Mouse (Mus musculus) neural tube, embryonic 13.5 days (tissue): ENCODE data around the gene Katna1. TPM values are rescaled to one million over a fixed set of nuclear protein-coding genes. Genes with fewer than 3 reads are reported as not detected.

Experiments
- ATAC-seq: fragments of 200-750 bp; cut with Nextera tagmentation; 2 replicates; pipeline ENCODE4 v1.8.0; 2017; ENCODE audit warnings: low read depth, mild to moderate bottlenecking, moderate TSS enrichment, moderate library complexity
- H3K27ac ChIP-seq: fragments of 300-500 bp; sonication (generic); replicated peaks from 2 replicates; pipeline ENCODE4 v1.5.1; 2015; ENCODE audit warnings: moderate library complexity, mild to moderate bottlenecking, inconsistent platforms
- H3K27me3 ChIP-seq: fragments of 300-500 bp; sonication (generic); 2 replicates; pipeline ENCODE4 v1.6.1; 2015; ENCODE audit warnings: mild to moderate bottlenecking, inconsistent platforms
- H3K36me3 ChIP-seq: fragments of 300-500 bp; sonication (generic); 2 replicates; pipeline ENCODE4 v1.6.1; 2015; ENCODE audit warnings: mild to moderate bottlenecking, inconsistent platforms
- H3K4me1 ChIP-seq: fragments of 300-500 bp; sonication (generic); replicated peaks from 2 replicates; pipeline ENCODE4 v1.6.1; 2015; ENCODE audit warnings: inconsistent platforms
- H3K4me2 ChIP-seq: fragments of 300-500 bp; sonication (generic); 2 replicates; pipeline ENCODE4 v1.6.1; 2015; ENCODE audit warnings: inconsistent platforms, mild to moderate bottlenecking, moderate library complexity
- H3K4me3 ChIP-seq: fragments of 300-500 bp; sonication (generic); 2 replicates; pipeline ENCODE4 v1.5.1; 2015; ENCODE audit warnings: mild to moderate bottlenecking, inconsistent platforms
- H3K9ac ChIP-seq: fragments of 300-500 bp; sonication (generic); 2 replicates; pipeline ENCODE4 v1.6.1; 2015; ENCODE audit warnings: moderate library complexity, mild to moderate bottlenecking, inconsistent platforms
- H3K9me3 ChIP-seq: fragments of 300-500 bp; sonication (generic); 2 replicates; pipeline ENCODE4 v1.6.1; 2016; ENCODE audit warnings: inconsistent platforms
- WGBS: fragments of 180-500 bp; shearing (Covaris S2); methylation state at CpG from one replicate; pipeline ENCODE4 v1.1.7; 2015; 5-methylcytosine and 5-hydroxymethylcytosine counted together
- polyA plus RNA-seq: library from polyadenylated mRNA; unstranded; fragments of >200 nt; fragmentation: Nextera tagmentation; extraction: Ambion mirVana; gene quantifications from 2 replicates; pipeline ENCODE4 v1.2.1, GENCODE M21; 2015

The Katna1 gene
- polyA plus RNA-seq, result 36.8 and 43.7 TPM in 2 replicates

GRCm38 (mm10) chr10:7725751-7726500 is at the start of gene Katna1:
TSS of gene Katna1 (plus strand) at chr10:7726000.
- peak within 1 kb of the TSS; percentile 77 for H3K27ac ChIP-seq
- H3K9ac ChIP-seq, result peak within 1 kb of the TSS; percentile 78
- H3K36me3 ChIP-seq, result no peaks in the 10 kb centered on the region
- H3K4me1 ChIP-seq, result peaks cover 31% of the 10 kb centered on the region
- WGBS, result under 1% methylated on average over 49 of the region's 49 CpGs
- H3K4me3 ChIP-seq, result peak within 1 kb of the TSS; percentile 75
- H3K9me3 ChIP-seq, result no peaks in the 10 kb centered on the region
- H3K27me3 ChIP-seq, result no peaks in the 10 kb centered on the region
- ATAC-seq, result peak; percentile 99
- peak within 1 kb of the TSS; percentile 96 for H3K4me2 ChIP-seq

DNA sequence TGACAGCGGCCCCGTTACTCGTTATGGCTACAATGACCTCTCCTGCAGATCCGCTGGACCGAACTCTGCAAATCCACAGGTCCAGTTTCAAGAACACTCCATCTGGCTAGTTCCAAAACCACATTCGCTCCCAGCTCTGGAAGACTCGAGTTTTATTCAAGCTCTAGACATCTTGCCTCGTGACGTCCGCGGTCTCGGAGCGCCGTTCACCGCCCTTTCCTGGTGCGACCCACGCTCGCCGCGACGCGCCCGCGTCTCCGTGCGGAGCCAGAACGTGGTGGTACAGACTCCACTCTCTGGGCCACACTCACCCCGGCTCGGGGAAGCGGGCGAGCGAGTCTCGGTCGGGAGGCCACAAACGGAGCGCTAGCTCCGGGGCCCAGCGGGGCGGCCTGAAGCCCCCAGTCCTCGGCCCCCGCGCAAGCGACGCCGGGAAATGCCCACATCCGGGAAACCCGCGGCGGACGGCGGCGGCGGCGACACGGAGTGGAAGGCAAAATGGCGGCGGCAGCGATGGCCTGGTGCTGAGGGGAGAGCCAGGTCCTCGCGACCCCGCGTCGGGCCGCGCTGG is 45.0 kb upstream of the Katna1 start, which contains the start of the genes Pcmt1 and Lats1:
Gene Pcmt1 (minus strand): TSS at position 406 of the 571 bp plus-strand sequence.
Gene Lats1 (plus strand): TSS at position 484 of the 571 bp plus-strand sequence.
- H3K9ac ChIP-seq, result peak within 1 kb of the TSS; percentile 98
- WGBS, result under 1% methylated on average over 56 of the region's 65 CpGs
- peak; percentile 90 for ATAC-seq
- H3K27me3 ChIP-seq, result no peaks in the 10 kb centered on the region
- H3K27ac ChIP-seq, result peak within 1 kb of the TSS; percentile 95
- peaks cover 52% of the 10 kb centered on the region for H3K4me1 ChIP-seq
- H3K9me3 ChIP-seq, result no peaks in the 10 kb centered on the region
- H3K4me2 ChIP-seq, result peak within 1 kb of the TSS; percentile 83
- peak within 1 kb of the TSS; percentile 91 for H3K4me3 ChIP-seq
- peaks cover 35% of the 10 kb centered on the region for H3K36me3 ChIP-seq

DNA sequence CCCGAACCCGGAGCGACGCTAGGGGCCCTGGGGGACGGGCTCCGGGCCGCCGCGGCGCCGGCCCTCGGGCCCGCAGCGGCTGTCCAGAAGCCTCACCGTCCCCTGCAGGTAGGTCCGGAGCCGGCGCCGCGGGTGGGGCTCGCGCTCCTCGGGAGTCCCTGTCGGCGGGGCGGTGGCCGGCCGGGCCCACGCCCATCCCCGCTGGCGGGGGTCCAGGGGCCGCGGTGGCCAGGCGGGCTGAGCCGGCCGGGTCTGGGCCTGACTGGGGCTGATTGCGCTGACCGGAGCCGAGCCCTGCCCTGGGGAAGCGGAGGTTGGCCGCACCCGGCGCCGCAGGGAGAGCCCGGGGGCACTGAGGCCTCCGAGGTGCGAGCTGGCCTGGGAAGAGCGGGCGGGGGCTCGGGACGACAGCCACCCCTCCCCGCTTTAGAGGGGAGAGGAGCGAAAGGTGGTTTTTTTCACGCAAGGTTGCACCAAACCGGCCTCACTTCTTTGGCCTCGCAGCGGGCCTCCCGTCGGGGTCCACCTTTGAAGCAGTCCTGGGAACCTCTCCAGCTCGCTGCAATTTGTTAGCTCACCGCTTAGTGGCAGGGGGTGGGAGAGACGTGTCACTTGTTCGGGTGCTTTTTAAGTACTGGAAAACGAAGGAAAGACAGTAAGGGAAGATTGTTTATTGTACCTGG is 44.3 kb upstream of the Katna1 start:
- Histone ChIP-seq H3K27ac (peak overlapping the region; percentile 95), H3K27me3 (no peaks in the 10 kb centered on the region), H3K4me1 (peaks cover 52% of the 10 kb centered on the region), H3K9ac (peak overlapping the region; percentile 98), H3K4me2 (peak overlapping the region; percentile 83), H3K36me3 (peaks cover 29% of the 10 kb centered on the region), H3K4me3 (peak overlapping the region; percentile 91), H3K9me3 (no peaks in the 10 kb centered on the region)
- WGBS, result under 1% methylated on average over 51 of the region's 64 CpGs
- peak; percentile 87 for ATAC-seq

GRCm38 (mm10) chr10:7682249-7682648 is 43.6 kb upstream of the Katna1 start:
- Histone ChIP-seq H3K9me3 (no peaks in the 10 kb centered on the region), H3K4me1 (peaks cover 52% of the 10 kb centered on the region), H3K4me3 (peak overlapping the region; percentile 91), H3K36me3 (peaks cover 21% of the 10 kb centered on the region), H3K27me3 (no peaks in the 10 kb centered on the region), H3K4me2 (peak overlapping the region; percentile 83), H3K27ac (no peak overlapping the region), H3K9ac (peak overlapping the region; percentile 98)
- no peak for ATAC-seq
- WGBS, result 69% methylated on average over 3 of the region's 3 CpGs

- Histone ChIP-seq H3K27ac (no peak overlapping the region), H3K4me1 (peaks cover 27% of the 10 kb centered on the region), H3K9me3 (no peaks in the 10 kb centered on the region), H3K4me2 (no peak overlapping the region), H3K9ac (no peak overlapping the region), H3K36me3 (peaks cover 8% of the 10 kb centered on the region), H3K27me3 (no peaks in the 10 kb centered on the region), H3K4me3 (no peak overlapping the region)
- no peak for ATAC-seq
- WGBS, result 94% methylated on average over 6 of the region's 6 CpGs
Measured at GRCm38 (mm10) chr10:7686902-7687301, 38.9 kb upstream of the Katna1 start.

DNA sequence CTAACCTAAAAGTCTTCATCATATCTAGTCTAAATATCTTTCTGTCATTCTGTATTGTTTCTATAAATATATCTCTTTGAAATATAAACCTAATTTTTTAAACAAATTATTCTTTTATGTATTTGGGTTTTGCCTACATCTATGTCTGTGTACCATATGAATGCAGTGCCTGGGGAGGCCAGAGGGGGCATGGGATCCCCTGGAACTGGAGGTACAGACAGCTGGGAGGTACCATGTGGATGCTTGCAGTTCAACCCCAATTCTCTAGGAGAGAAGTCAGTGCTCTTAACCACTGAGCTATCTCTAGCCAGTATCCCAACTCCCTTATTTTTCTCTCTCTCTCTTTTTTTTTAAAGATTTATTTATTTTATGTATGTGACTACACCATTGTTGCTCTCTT is 30.5 kb upstream of the Katna1 start:
- no peaks in the 10 kb centered on the region for H3K27me3 ChIP-seq
- H3K36me3 ChIP-seq, result peaks cover 81% of the 10 kb centered on the region
- H3K4me2 ChIP-seq, result no peak overlapping the region

DNA sequence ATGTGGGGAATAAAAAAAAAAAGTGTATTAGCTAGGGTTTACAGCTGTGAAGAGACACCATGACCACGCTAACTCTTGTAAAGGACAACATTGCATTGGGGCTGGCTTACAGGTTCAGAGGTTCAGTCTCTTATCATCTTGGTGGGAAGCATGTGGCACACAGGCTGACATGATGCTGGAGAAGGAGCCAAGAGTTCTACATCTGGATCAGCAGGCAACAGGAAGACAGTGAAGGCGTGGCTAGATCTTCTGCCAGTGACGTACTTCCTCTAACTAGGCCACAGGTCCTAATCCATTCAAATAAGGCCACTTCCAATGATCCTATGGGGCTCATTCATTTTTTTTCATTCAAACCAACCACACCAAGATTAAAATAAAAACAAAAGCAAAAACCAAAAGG is 25.7 kb upstream of the Katna1 start:
- Histone ChIP-seq H3K4me2 (no peak overlapping the region), H3K36me3 (peaks cover 92% of the 10 kb centered on the region), H3K9ac (no peak overlapping the region), H3K27ac (no peak overlapping the region), H3K27me3 (no peaks in the 10 kb centered on the region), H3K9me3 (no peaks in the 10 kb centered on the region), H3K4me1 (no peaks in the 10 kb centered on the region), H3K4me3 (no peak overlapping the region)
- no peak for ATAC-seq
- WGBS, result 91% methylated on average over 3 of the region's 3 CpGs

More for the DNA sequence above, 30.5 kb upstream of the Katna1 start:
- H3K4me1 ChIP-seq, result no peaks in the 10 kb centered on the region
- no peak for ATAC-seq
- no peak overlapping the region for H3K9ac ChIP-seq
- no peak overlapping the region for H3K4me3 ChIP-seq
- no peak overlapping the region for H3K27ac ChIP-seq
- H3K9me3 ChIP-seq, result no peaks in the 10 kb centered on the region

- H3K4me2 ChIP-seq, result no peak overlapping the region
- no peak overlapping the region for H3K9ac ChIP-seq
- no peaks in the 10 kb centered on the region for H3K9me3 ChIP-seq
- H3K4me3 ChIP-seq, result no peak overlapping the region
- peaks cover 90% of the 10 kb centered on the region for H3K36me3 ChIP-seq
- no peak overlapping the region for H3K27ac ChIP-seq
- H3K4me1 ChIP-seq, result no peaks in the 10 kb centered on the region
- no peaks in the 10 kb centered on the region for H3K27me3 ChIP-seq
- WGBS, result 96% methylated on average over 6 of the region's 6 CpGs
- no peak for ATAC-seq
Measured at GRCm38 (mm10) chr10:7702586-7702985, 23.2 kb upstream of the Katna1 start.

DNA sequence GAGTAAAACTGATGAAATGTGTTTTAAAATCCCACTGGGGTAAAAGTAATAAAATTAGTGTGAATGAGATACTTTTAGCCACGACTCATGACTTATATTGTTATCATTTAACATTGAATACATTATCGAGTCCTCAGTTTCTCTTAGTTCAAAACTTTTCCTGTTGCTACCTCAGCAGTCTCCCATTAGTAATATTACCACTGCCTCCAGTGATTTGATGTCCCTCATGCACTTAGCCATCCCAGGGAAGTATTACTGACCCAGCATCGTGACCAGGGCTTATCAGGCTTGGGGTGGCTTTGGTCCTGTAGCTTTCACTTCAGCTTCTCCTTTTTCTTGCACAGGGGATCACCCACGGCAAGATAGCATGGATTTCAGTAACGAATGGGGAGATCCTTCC is 15.7 kb upstream of the Katna1 start:
- no peaks in the 10 kb centered on the region for H3K4me1 ChIP-seq
- H3K4me2 ChIP-seq, result no peak overlapping the region
- no peaks in the 10 kb centered on the region for H3K27me3 ChIP-seq
- H3K9me3 ChIP-seq, result no peaks in the 10 kb centered on the region
- no peak overlapping the region for H3K9ac ChIP-seq
- no peak overlapping the region for H3K4me3 ChIP-seq
- 89% methylated on average over 5 of the region's 5 CpGs for WGBS
- H3K27ac ChIP-seq, result no peak overlapping the region
- H3K36me3 ChIP-seq, result peaks cover 78% of the 10 kb centered on the region
- no peak for ATAC-seq

DNA sequence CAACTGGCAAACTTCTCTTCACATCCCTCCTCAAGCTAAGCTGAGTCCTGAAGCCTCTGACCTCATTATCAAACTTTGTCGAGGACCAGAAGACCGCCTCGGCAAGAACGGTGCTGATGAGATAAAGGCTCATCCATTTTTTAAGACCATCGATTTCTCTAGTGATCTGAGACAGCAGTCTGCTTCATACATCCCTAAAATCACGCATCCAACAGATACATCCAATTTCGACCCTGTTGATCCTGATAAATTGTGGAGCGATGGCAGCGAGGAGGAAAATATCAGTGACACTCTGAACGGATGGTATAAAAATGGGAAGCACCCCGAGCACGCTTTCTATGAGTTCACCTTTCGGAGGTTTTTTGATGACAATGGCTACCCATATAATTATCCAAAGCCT is 13.3 kb upstream of the Katna1 start:
- Histone ChIP-seq H3K36me3 (peaks cover 66% of the 10 kb centered on the region), H3K9ac (no peak overlapping the region), H3K27me3 (no peaks in the 10 kb centered on the region), H3K4me3 (no peak overlapping the region), H3K27ac (no peak overlapping the region), H3K4me2 (no peak overlapping the region), H3K9me3 (no peaks in the 10 kb centered on the region), H3K4me1 (no peaks in the 10 kb centered on the region)
- no peak for ATAC-seq
- WGBS, result 95% methylated on average over 13 of the region's 13 CpGs

DNA sequence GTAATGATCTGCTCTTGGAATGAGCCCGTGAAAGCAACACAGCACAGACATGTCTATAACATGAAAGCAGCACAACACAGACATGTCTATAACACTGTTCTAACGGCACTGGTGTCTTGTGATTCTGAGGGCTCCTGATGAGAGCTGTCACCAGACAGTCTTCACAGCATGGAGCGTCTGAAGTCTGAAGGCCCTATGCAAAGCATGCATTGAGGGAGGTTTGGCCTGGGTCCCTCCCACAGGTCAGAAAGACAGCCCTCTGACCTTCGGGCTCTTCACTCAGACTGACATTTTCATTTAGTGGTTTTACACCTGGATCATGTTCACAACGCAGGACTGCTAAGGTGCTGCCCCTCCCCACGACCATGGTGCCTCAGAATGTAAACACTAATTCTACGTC is 10.7 kb upstream of the Katna1 start:
- Histone ChIP-seq H3K27ac (no peak overlapping the region), H3K4me3 (no peak overlapping the region), H3K9me3 (no peaks in the 10 kb centered on the region), H3K4me2 (no peak overlapping the region), H3K4me1 (no peaks in the 10 kb centered on the region), H3K9ac (no peak overlapping the region), H3K36me3 (peaks cover 47% of the 10 kb centered on the region), H3K27me3 (no peaks in the 10 kb centered on the region)
- ATAC-seq, result no peak
- WGBS, result 77% methylated on average over 7 of the region's 7 CpGs

GRCm38 (mm10) chr10:7726501-7726812 is 657 bp downstream of the Katna1 start:
- H3K4me2 ChIP-seq, result peak overlapping the region; percentile 96
- no peaks in the 10 kb centered on the region for H3K9me3 ChIP-seq
- H3K4me1 ChIP-seq, result peaks cover 34% of the 10 kb centered on the region
- H3K27ac ChIP-seq, result no peak overlapping the region
- peak overlapping the region; percentile 78 for H3K9ac ChIP-seq
- H3K36me3 ChIP-seq, result no peaks in the 10 kb centered on the region
- no peak for ATAC-seq
- 0% methylated on average over 8 of the region's 8 CpGs for WGBS
- no peaks in the 10 kb centered on the region for H3K27me3 ChIP-seq
- peak overlapping the region; percentile 75 for H3K4me3 ChIP-seq
